Mouse (Mus musculus): ENCODE data around the gene Flot2. TPM values are rescaled to one million over a fixed set of nuclear protein-coding genes. Genes with fewer than 3 reads are reported as not detected.

The Flot2 gene
- polyA plus RNA-seq, 1 experiment from 2014 or later: 25.9 TPM

GRCm38 (mm10) chr11:78094504-78095143 lies 56.9 kb downstream of the Flot2 start, which contains the start of gene Fam222b:
Fam222b (plus strand) TSS chr11:78094660.
- H3K27me3 ChIP-seq (ENCODE audit: insufficient read depth, low read length): no peaks in the 10 kb centered on the region
- peak within 1 kb of the TSS; percentile 84 for H3K27ac ChIP-seq (ENCODE audit: low read depth)
- peak within 1 kb of the TSS; percentile 80 for H3K4me3 ChIP-seq (ENCODE audit: low read depth, low read length)
- 2% methylated on average over 38 of the region's 38 CpGs for WGBS (ENCODE audit: insufficient replicate concordance)
- no peaks in the 10 kb centered on the region for H3K9me3 ChIP-seq (ENCODE audit: low read length)
- DNase-seq: peak; percentile 92
- peak within 1 kb of the TSS; percentile 76 for H3K9ac ChIP-seq (replicated peaks)
- TF ChIP-seq EP300 (IDR thresholded peaks at IDR 0.05; ENCODE audit: low read depth): no peak
- no peak for TF ChIP-seq CTCF (IDR thresholded peaks at IDR 0.05; ENCODE audit: low read depth)
- 0 out of 2 replicates have a peak, but pooled peaks cover 2% of the 10 kb centered on the region for H3K36me3 ChIP-seq (replicated peaks; ENCODE audit: insufficient read depth, low read length)
- peak; percentile 95 for ATAC-seq
- H3K4me1 ChIP-seq (ENCODE audit: insufficient read depth): peaks cover 22% of the 10 kb centered on the region
- peak within 1 kb of the TSS; percentile 92 for H3K4me2 ChIP-seq (ENCODE audit: low read depth, low read length)

- DNase-seq (no peak), ATAC-seq (peak; percentile 48)
- Histone ChIP-seq H3K4me1 (ENCODE audit: insufficient read depth) (peaks cover 22% of the 10 kb centered on the region), H3K9ac (replicated peaks) (peak overlapping the region; percentile 76), H3K4me3 (ENCODE audit: low read depth, low read length) (peak overlapping the region; percentile 80), H3K27me3 (ENCODE audit: insufficient read depth, low read length) (no peaks in the 10 kb centered on the region), H3K27ac (ENCODE audit: low read depth) (peak overlapping the region; percentile 84), H3K36me3 (replicated peaks; ENCODE audit: insufficient read depth, low read length) (0 out of 2 replicates have a peak, but pooled peaks cover 2% of the 10 kb centered on the region), H3K4me2 (ENCODE audit: low read depth, low read length) (peak overlapping the region; percentile 92), H3K9me3 (ENCODE audit: low read length) (no peaks in the 10 kb centered on the region)
- TF ChIP-seq CTCF (IDR thresholded peaks at IDR 0.05; ENCODE audit: low read depth) (no peak), EP300 (IDR thresholded peaks at IDR 0.05; ENCODE audit: low read depth) (no peak)
- 25% methylated on average over 5 of the region's 5 CpGs for WGBS (ENCODE audit: insufficient replicate concordance)
Observed at GRCm38 (mm10) chr11:78095144-78095516, 57.4 kb downstream of the Flot2 start.

GRCm38 (mm10) chr11:78097077-78097476 lies 59.3 kb downstream of the Flot2 start:
- no peaks in the 10 kb centered on the region for H3K27me3 ChIP-seq (ENCODE audit: insufficient read depth, low read length)
- 52% methylated on average over 3 of the region's 3 CpGs for WGBS (ENCODE audit: insufficient replicate concordance)
- H3K4me2 ChIP-seq (ENCODE audit: low read depth, low read length): peak overlapping the region; percentile 29; the same call in 1 of the 2 replicates
- no peak overlapping the region for H3K4me3 ChIP-seq (ENCODE audit: low read depth, low read length)
- H3K9ac ChIP-seq (replicated peaks): no peak overlapping the region
- H3K9me3 ChIP-seq (ENCODE audit: low read length): no peaks in the 10 kb centered on the region
- no peak for DNase-seq
- H3K4me1 ChIP-seq (ENCODE audit: insufficient read depth): peaks cover 34% of the 10 kb centered on the region
- ATAC-seq: no peak
- H3K27ac ChIP-seq (ENCODE audit: low read depth): no peak overlapping the region
- H3K36me3 ChIP-seq (replicated peaks; ENCODE audit: insufficient read depth, low read length): peaks cover 6% of the 10 kb centered on the region; the same call in 1 of the 2 replicates
- TF ChIP-seq EP300 (IDR thresholded peaks at IDR 0.05; ENCODE audit: low read depth): no peak
- TF ChIP-seq CTCF (IDR thresholded peaks at IDR 0.05; ENCODE audit: low read depth): no peak

GRCm38 (mm10) chr11:78100746-78101145 lies 63.0 kb downstream of the Flot2 start:
- no peak for DNase-seq
- Histone ChIP-seq H3K4me2 (ENCODE audit: low read depth, low read length) (peak overlapping the region; percentile 40), H3K27ac (ENCODE audit: low read depth) (peak overlapping the region; percentile 59; the same call in 1 of the 2 replicates), H3K9me3 (ENCODE audit: low read length) (no peaks in the 10 kb centered on the region), H3K27me3 (ENCODE audit: insufficient read depth, low read length) (no peaks in the 10 kb centered on the region), H3K9ac (replicated peaks) (peak overlapping the region; percentile 21; the same call in 1 of the 2 replicates), H3K4me1 (ENCODE audit: insufficient read depth) (peaks cover 37% of the 10 kb centered on the region), H3K4me3 (ENCODE audit: low read depth, low read length) (peak overlapping the region; percentile 15; the same call in 1 of the 2 replicates), H3K36me3 (replicated peaks; ENCODE audit: insufficient read depth, low read length) (peaks cover 6% of the 10 kb centered on the region)
- TF ChIP-seq EP300 (IDR thresholded peaks at IDR 0.05; ENCODE audit: low read depth) (no peak), CTCF (IDR thresholded peaks at IDR 0.05; ENCODE audit: low read depth) (no peak)
- 65% methylated on average over 11 of the region's 11 CpGs for WGBS (ENCODE audit: insufficient replicate concordance)
- no peak for ATAC-seq

- WGBS (ENCODE audit: insufficient replicate concordance): 69% methylated on average over 5 of the region's 5 CpGs
- Histone ChIP-seq H3K4me1 (ENCODE audit: insufficient read depth) (peaks cover 30% of the 10 kb centered on the region), H3K4me3 (ENCODE audit: low read depth, low read length) (no peak overlapping the region), H3K27me3 (ENCODE audit: insufficient read depth, low read length) (no peaks in the 10 kb centered on the region), H3K27ac (ENCODE audit: low read depth) (no peak overlapping the region), H3K4me2 (ENCODE audit: low read depth, low read length) (no peak overlapping the region), H3K9me3 (ENCODE audit: low read length) (no peaks in the 10 kb centered on the region), H3K36me3 (replicated peaks; ENCODE audit: insufficient read depth, low read length) (peaks cover 9% of the 10 kb centered on the region), H3K9ac (replicated peaks) (no peak overlapping the region)
- no peak for TF ChIP-seq CTCF (IDR thresholded peaks at IDR 0.05; ENCODE audit: low read depth)
- TF ChIP-seq EP300 (IDR thresholded peaks at IDR 0.05; ENCODE audit: low read depth): no peak
- DNase-seq: no peak
- ATAC-seq: no peak
Observed at GRCm38 (mm10) chr11:78102142-78102541, 64.4 kb downstream of the Flot2 start.

GRCm38 (mm10) chr11:78102958-78103747 lies 65.4 kb downstream of the Flot2 start:
- Histone ChIP-seq H3K36me3 (replicated peaks; ENCODE audit: insufficient read depth, low read length) (peaks cover 11% of the 10 kb centered on the region), H3K27me3 (ENCODE audit: insufficient read depth, low read length) (no peaks in the 10 kb centered on the region), H3K4me1 (ENCODE audit: insufficient read depth) (peaks cover 24% of the 10 kb centered on the region), H3K27ac (ENCODE audit: low read depth) (no peak overlapping the region; the same call in 1 of the 2 replicates), H3K4me3 (ENCODE audit: low read depth, low read length) (no peak overlapping the region), H3K4me2 (ENCODE audit: low read depth, low read length) (no peak overlapping the region), H3K9ac (replicated peaks) (no peak overlapping the region), H3K9me3 (ENCODE audit: low read length) (no peaks in the 10 kb centered on the region)
- ATAC-seq (no peak), DNase-seq (peak; percentile 56)
- TF ChIP-seq EP300 (IDR thresholded peaks at IDR 0.05; ENCODE audit: low read depth) (no peak), CTCF (IDR thresholded peaks at IDR 0.05; ENCODE audit: low read depth) (peak; percentile 64)
- 55% methylated on average over 5 of the region's 5 CpGs for WGBS (ENCODE audit: insufficient replicate concordance)

All from liver, postnatal 0 days (tissue).